Mouse (Mus musculus) limb, embryonic 11.5 days (tissue): ENCODE measurements around the gene Ammecr1. TPM values are rescaled to one million over a fixed set of nuclear protein-coding genes. Genes with fewer than 3 reads are reported as not detected.

ENCODE experiments used
- ATAC-seq: fragments of 200-750 bp; cut with Nextera tagmentation; 2 replicates; pipeline ENCODE4 v1.8.0; 2017; ENCODE audit warnings: low read depth; ENCODE audit not compliant: insufficient number of reproducible peaks, low FRiP score, low TSS enrichment
- DNase-seq: peaks from one replicate; pipeline ENCODE4 v3.0.0-alpha.2; 2015; ENCODE audit warnings: low spot score
- H3K27ac ChIP-seq: fragments of 300-500 bp; sonication (generic); replicated peaks from 2 replicates; pipeline ENCODE4 v1.5.1; 2014; ENCODE audit warnings: low read depth, mild to moderate bottlenecking, low read length
- H3K27me3 ChIP-seq: fragments of 300-500 bp; sonication (generic); 2 replicates; pipeline ENCODE4 v1.6.1; 2014; ENCODE audit warnings: mild to moderate bottlenecking, low read length, mixed read lengths; ENCODE audit not compliant: control insufficient read depth, insufficient read depth
- H3K36me3 ChIP-seq: fragments of 300-500 bp; sonication (generic); 2 replicates; pipeline ENCODE4 v1.6.1; 2014; ENCODE audit warnings: mild to moderate bottlenecking, low read length, moderate library complexity, mixed read lengths; ENCODE audit not compliant: control insufficient read depth, insufficient read depth
- H3K4me1 ChIP-seq: fragments of 300-500 bp; sonication (generic); 2 replicates; pipeline ENCODE4 v1.6.1; 2014; ENCODE audit warnings: low read length, mixed read lengths; ENCODE audit not compliant: control insufficient read depth, insufficient read depth
- H3K4me2 ChIP-seq: fragments of 300-500 bp; sonication (generic); 2 replicates; pipeline ENCODE4 v1.6.1; 2014; ENCODE audit warnings: low read depth, mild to moderate bottlenecking, moderate library complexity; ENCODE audit not compliant: severe bottlenecking
- H3K4me3 ChIP-seq: fragments of 300-500 bp; sonication (generic); 2 replicates; pipeline ENCODE4 v1.5.1; 2014; ENCODE audit warnings: low read depth, low read length
- H3K9ac ChIP-seq: fragments of 300-500 bp; sonication (generic); 2 replicates; pipeline ENCODE4 v1.6.1; 2014; ENCODE audit warnings: mild to moderate bottlenecking, low read length
- H3K9me3 ChIP-seq: fragments of 300-500 bp; sonication (generic); 2 replicates; pipeline ENCODE4 v1.6.1; 2016; ENCODE audit warnings: low read length; ENCODE audit not compliant: control insufficient read depth
- WGBS: fragments of 180-500 bp; shearing (Covaris S2); extraction: QIAGEN DNeasy Blood & Tissue Kit; methylation state at CpG from one replicate; pipeline ENCODE4 v1.1.7; 2014; 5-methylcytosine and 5-hydroxymethylcytosine counted together
- polyA plus RNA-seq: library from polyadenylated mRNA; unstranded; fragments of >200 nt; fragmentation: Nextera tagmentation; extraction: Ambion mirVana; gene quantifications from 2 replicates; pipeline ENCODE4 v1.2.1, GENCODE M21; 2014

The Ammecr1 gene
- polyA plus RNA-seq, 1 experiment from 2014 or later = 15.5 TPM

DNA sequence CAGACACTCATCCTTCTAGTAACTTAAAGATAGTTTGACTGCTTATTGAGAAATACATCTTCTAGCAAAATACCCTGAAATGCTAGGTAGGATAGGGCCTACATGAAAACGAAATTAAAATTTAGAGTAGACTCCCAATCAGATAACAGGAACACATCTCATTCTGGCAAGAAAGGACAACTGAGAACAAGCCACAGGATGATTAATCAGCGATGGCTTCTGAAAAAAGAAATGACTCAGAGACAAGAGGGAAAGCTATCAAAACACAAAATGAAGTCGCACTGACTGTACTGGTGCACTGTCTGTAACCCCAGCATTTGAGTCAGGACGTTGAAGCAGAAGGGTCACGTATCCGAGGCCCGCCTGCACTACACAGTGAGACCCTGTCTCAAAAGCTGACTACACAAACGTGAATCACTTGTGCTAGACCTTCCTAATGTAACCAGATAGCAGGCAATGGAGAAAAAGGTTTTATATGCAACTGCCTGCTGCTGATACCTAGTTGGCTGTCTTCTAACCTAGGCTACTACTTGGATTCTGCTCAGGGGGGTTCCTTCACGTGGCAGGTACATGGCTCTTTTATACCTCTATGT lies 68.1 kb downstream of the Ammecr1 start:
- H3K27ac ChIP-seq = no peak overlapping the region
- H3K36me3 ChIP-seq = no peaks in the 10 kb centered on the region
- DNase-seq = no peak
- H3K9ac ChIP-seq = no peak overlapping the region
- H3K27me3 ChIP-seq = peaks cover 2% of the 10 kb centered on the region; the same call in 1 of the 2 replicates
- no peak overlapping the region for H3K4me3 ChIP-seq
- WGBS = 90% methylated on average over 9 of the region's 9 CpGs
- ATAC-seq = no peak
- no peaks in the 10 kb centered on the region for H3K9me3 ChIP-seq
- H3K4me2 ChIP-seq = no peak overlapping the region
- H3K4me1 ChIP-seq = no peaks in the 10 kb centered on the region

DNA sequence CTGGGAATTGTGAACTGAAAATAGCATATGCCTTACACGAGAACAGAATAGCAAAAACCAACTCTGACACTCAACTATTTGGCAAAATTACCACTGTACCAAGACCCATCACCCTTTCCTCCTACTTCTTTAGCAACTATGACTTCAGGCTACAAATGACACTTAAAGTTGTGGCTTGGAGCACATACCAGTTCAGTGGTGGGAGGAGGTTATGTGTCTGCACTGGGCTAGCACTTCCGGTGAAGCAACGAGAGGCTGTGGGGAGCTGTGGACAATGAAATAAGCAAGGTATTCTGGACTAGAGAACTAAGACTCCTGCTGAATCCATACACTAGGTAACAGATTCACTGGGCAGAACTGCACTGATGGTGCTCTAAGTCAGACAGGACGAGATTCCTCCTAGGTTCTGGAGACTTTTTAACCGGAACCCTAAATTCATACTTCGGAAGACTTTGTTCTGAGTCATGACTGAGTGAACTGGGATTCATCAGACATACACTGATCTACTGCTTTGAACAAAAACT lies 69.0 kb downstream of the Ammecr1 start:
- no peak overlapping the region for H3K27ac ChIP-seq
- ATAC-seq = no peak
- H3K9ac ChIP-seq = no peak overlapping the region
- no peak for DNase-seq
- WGBS = 93% methylated on average over 6 of the region's 6 CpGs
- H3K36me3 ChIP-seq = no peaks in the 10 kb centered on the region
- H3K9me3 ChIP-seq = no peaks in the 10 kb centered on the region
- H3K4me1 ChIP-seq = no peaks in the 10 kb centered on the region
- peaks cover 2% of the 10 kb centered on the region; the same call in 1 of the 2 replicates for H3K27me3 ChIP-seq
- no peak overlapping the region for H3K4me2 ChIP-seq
- no peak overlapping the region for H3K4me3 ChIP-seq

DNA sequence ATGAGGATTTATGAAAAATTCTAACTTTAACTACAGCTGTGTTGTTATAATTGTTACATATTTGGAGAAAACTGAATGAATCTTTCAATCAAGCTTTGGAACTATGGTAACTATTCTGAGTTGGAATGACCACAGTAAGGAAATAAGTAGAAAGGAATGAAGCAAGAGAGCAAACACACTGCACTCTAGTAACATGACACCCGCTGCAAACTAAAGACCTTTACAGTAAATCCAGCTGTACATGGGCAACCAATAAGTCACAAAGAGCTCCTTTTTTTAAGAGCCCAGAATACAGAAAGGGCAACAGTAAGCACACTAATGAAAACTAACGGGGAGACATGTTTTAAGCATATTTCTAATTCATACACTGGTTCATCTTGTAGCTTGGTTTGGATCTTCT lies 71.2 kb downstream of the Ammecr1 start:
- ATAC-seq = no peak
- Histone ChIP-seq H3K27ac (no peak overlapping the region), H3K9ac (no peak overlapping the region), H3K4me2 (no peak overlapping the region), H3K27me3 (peaks cover 2% of the 10 kb centered on the region; the same call in 1 of the 2 replicates), H3K9me3 (no peaks in the 10 kb centered on the region), H3K36me3 (no peaks in the 10 kb centered on the region), H3K4me1 (no peaks in the 10 kb centered on the region), H3K4me3 (no peak overlapping the region)
- 72% methylated on average over 2 of the region's 2 CpGs for WGBS
- no peak for DNase-seq

DNA sequence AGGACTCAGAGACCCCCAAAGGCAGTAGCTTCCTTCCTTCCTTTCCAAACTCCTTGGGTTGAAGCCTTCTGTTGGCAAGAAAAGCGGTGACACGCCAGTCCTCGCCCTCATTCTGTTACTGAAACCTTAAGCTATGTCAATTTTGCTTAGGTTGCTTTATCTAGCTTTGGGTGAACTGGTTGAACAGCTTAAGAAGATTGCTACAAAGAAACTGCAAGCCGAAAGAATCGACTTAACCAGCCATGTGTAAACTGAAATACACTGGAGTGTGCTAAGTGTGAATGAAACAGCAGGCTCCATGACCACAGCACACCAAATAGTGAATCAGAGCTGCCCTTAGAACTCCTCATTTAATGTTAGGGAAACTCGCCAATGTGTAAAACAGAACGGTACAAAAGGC lies 80.6 kb downstream of the Ammecr1 start:
- Histone ChIP-seq H3K9ac (no peak overlapping the region), H3K4me3 (no peak overlapping the region), H3K27ac (no peak overlapping the region), H3K9me3 (no peaks in the 10 kb centered on the region), H3K36me3 (no peaks in the 10 kb centered on the region), H3K27me3 (0 out of 2 replicates have a peak, but pooled peaks cover 4% of the 10 kb centered on the region), H3K4me2 (no peak overlapping the region), H3K4me1 (no peaks in the 10 kb centered on the region)
- ATAC-seq (no peak), DNase-seq (no peak)
- 90% methylated on average over 7 of the region's 7 CpGs for WGBS

DNA sequence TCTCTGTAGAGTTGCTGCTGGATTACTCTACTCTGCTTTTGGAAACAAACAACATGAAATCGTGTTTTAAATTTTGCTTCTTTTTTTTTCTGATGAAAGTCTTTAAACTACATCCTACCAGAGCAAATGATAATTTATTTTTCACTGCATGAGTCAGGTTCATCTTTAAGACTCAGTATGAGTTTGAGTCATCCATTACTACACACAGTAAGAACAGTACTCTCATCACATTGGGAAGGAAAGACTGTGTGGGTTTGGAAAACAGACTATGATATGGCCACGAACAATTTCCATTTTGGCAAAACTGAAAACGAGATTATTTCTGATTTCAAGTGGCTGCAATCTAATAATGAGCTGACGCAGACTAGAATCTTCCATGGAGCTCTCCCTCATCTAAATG lies 82.9 kb downstream of the Ammecr1 start:
- WGBS = 85% methylated on average over 4 of the region's 4 CpGs
- H3K36me3 ChIP-seq = no peaks in the 10 kb centered on the region
- DNase-seq (no peak), ATAC-seq (no peak)
- no peak overlapping the region for H3K9ac ChIP-seq
- no peak overlapping the region for H3K4me2 ChIP-seq
- no peak overlapping the region for H3K4me3 ChIP-seq
- 0 out of 2 replicates have a peak, but pooled peaks cover 4% of the 10 kb centered on the region for H3K27me3 ChIP-seq
- H3K9me3 ChIP-seq = no peaks in the 10 kb centered on the region
- H3K4me1 ChIP-seq = no peaks in the 10 kb centered on the region
- H3K27ac ChIP-seq = no peak overlapping the region

DNA sequence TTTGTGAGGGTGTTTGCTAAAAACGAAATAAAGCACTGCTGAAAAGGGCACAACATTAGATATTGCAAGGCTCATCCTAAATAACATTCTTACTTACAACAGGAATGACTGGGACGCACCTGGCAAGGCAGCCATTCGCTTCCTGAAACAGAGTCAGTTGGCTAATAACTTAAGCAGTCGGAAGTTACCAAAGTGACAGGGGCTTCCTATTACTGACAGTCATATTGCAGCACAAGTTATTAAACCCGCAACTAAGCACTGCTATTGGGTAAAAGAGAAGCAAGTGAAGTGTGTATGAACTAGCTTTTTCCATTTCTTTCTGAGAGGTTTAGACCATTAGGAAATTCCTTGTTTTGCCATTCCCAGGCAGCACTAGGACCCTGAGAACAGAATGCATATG lies 84.3 kb downstream of the Ammecr1 start:
- Histone ChIP-seq H3K27ac (no peak overlapping the region), H3K9me3 (no peaks in the 10 kb centered on the region), H3K36me3 (no peaks in the 10 kb centered on the region), H3K4me3 (no peak overlapping the region), H3K4me2 (no peak overlapping the region), H3K4me1 (no peaks in the 10 kb centered on the region), H3K27me3 (no peaks in the 10 kb centered on the region), H3K9ac (no peak overlapping the region)
- 87% methylated on average over 5 of the region's 5 CpGs for WGBS
- DNase-seq (no peak), ATAC-seq (no peak)

DNA sequence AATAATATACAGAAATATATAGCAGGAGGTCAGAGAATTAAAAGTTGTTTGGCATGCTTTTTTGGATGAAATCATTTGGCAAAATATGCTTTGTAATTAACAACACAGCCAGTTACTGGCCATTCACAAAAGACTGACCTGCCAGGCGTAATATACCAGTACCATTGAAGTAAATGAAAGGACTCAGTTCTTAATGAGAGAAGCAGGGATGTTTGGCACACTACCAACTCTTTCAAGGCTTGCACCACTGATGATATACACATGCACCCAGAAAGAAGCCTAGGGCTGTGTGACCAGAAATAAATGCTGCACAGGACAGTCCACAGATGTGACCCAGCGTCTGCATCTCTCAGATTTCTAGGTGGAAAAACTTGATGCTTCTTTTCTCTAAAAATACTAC lies 96.7 kb downstream of the Ammecr1 start:
- H3K27ac ChIP-seq = no peak overlapping the region
- H3K4me3 ChIP-seq = no peak overlapping the region
- 88% methylated on average over 2 of the region's 2 CpGs for WGBS
- no peak overlapping the region for H3K4me2 ChIP-seq
- H3K27me3 ChIP-seq = 0 out of 2 replicates have a peak, but pooled peaks cover 2% of the 10 kb centered on the region
- no peaks in the 10 kb centered on the region for H3K4me1 ChIP-seq
- DNase-seq = no peak
- H3K36me3 ChIP-seq = no peaks in the 10 kb centered on the region
- H3K9me3 ChIP-seq = no peaks in the 10 kb centered on the region
- H3K9ac ChIP-seq = no peak overlapping the region
- no peak for ATAC-seq

DNA sequence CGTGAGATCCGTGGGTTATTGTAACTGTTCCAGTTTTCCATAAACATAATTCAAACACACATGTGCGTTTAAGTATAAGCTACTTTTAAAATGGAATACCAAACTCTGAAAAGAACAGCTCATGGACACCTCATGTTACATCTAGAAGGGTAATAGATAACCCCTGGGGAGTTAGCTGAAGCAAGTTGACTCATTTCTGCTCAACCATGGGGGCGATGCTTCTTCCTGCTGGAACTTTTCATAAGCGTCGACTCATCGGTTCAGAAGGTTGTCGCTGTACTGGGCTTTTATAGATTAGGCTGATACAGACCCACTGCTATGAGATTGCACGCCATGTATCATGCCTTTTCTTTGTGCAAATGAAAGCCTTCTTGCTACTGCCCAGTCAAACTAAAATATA lies 118.5 kb downstream of the Ammecr1 start:
- Histone ChIP-seq H3K4me3 (no peak overlapping the region), H3K36me3 (no peaks in the 10 kb centered on the region), H3K9me3 (no peaks in the 10 kb centered on the region), H3K27me3 (no peaks in the 10 kb centered on the region), H3K4me1 (no peaks in the 10 kb centered on the region), H3K4me2 (no peak overlapping the region), H3K27ac (no peak overlapping the region), H3K9ac (no peak overlapping the region)
- WGBS = 92% methylated on average over 9 of the region's 9 CpGs
- ATAC-seq (no peak), DNase-seq (no peak)

DNA sequence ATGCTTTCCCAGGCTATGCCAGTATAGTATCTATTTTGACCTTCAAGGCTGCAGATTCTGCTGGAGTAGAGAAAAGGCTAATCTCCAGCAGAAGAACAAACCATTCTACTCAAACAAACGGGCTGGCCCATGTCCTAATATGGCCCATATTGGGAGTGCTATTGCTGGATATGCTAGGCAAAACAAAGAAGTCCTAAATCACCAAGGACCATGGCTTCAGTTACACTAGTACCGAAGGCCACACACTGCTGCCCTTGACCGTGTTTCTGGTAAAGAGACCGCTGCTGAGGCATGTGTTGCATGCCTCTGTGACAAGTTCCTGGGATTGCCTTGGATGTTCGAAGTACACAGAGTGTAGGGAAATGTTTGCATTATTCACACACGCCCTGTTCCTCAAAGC lies 120.3 kb downstream of the Ammecr1 start:
- H3K27me3 ChIP-seq = no peaks in the 10 kb centered on the region
- H3K4me1 ChIP-seq = no peaks in the 10 kb centered on the region

More for the DNA sequence above, 120.3 kb downstream of the Ammecr1 start:
- ATAC-seq (no peak), DNase-seq (no peak)
- Histone ChIP-seq H3K27ac (no peak overlapping the region), H3K36me3 (no peaks in the 10 kb centered on the region), H3K9me3 (no peaks in the 10 kb centered on the region), H3K9ac (no peak overlapping the region), H3K4me2 (no peak overlapping the region), H3K4me3 (no peak overlapping the region)
- WGBS = 89% methylated on average over 6 of the region's 6 CpGs
